Mouse (Mus musculus): ENCODE results near the gene Lsamp. TPM values are rescaled to one million over a fixed set of nuclear protein-coding genes. Genes with fewer than 3 reads are reported as not detected.

Lsamp gene
- polyA plus RNA-seq, 1 experiment from 2014 or later = 2.1 TPM

DNA sequence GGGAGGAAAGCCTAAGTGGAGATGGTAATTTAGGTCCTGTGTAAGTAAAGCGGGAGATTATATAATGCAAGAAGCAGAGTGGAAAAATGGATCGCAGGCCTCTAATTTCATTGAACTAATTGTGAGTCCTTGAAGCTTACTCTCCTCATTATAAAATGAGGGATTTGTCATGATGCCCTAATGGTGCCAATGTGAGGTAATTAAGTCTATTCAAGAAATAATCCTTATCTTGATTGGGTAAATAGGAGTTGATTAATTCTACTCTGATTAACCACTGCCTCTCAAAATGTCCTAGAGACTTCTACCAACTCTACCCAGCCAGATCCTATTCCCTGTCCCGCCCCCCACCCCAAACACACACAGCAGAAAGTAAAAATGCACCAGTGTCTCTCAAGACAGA lies 1802.5 kb downstream of the Lsamp start:
- ATAC-seq (ENCODE audit: insufficient number of reproducible peaks, insufficient read depth, low FRiP score, low read depth) = no peak
- 94% methylated on average over 3 of the region's 3 CpGs for WGBS
- no peaks in the 10 kb centered on the region for H3K9me3 ChIP-seq (ENCODE audit: control insufficient read depth, low read length)
- H3K9ac ChIP-seq (ENCODE audit: low read length) = no peak overlapping the region
- no peak overlapping the region for H3K4me2 ChIP-seq (ENCODE audit: low read length)
- no peaks in the 10 kb centered on the region for H3K36me3 ChIP-seq (ENCODE audit: control insufficient read depth, insufficient read depth, low read length)
- no peak overlapping the region; a peak in 1 of 4 replicates for H3K27ac ChIP-seq (replicated peaks in 1 of 2; ENCODE audit: control insufficient read depth in 1 of 2, insufficient read depth in 1 of 2, low read depth in 2 of 2, low read length in 2 of 2)
- H3K27me3 ChIP-seq (ENCODE audit: control insufficient read depth, insufficient read depth, low read length) = no peaks in the 10 kb centered on the region
- peaks cover 2 to 14% of the 10 kb centered on the region in 2 experiments; a peak in 3 of 4 replicates for H3K4me1 ChIP-seq (ENCODE audit: control insufficient read depth in 2 of 2, insufficient read depth in 2 of 2, low read length in 2 of 2)
- H3K4me3 ChIP-seq (ENCODE audit: control insufficient read depth in 1 of 2, insufficient read depth in 1 of 2, low read depth in 1 of 2, low read length in 2 of 2) = no peak overlapping the region

DNA sequence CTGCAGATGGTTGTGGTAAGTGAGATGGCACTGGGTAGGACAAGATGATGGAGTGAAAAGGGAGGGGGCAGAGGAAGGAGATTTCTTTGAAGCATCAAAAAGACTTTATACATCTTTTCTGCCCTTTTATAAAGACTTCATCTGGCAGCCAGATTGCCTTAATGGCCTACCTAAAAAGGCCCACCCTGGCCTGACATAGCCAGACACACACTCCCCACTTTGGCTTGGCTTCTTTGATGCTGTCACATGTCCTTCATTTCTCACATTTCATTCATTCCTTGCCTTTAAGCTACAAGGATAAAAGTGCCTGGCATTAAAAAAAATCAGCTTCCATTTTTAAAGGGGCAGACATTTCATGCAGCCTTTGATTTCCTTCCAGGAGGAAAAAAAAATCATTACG lies 1803.0 kb downstream of the Lsamp start:
- Histone ChIP-seq H3K27me3 (ENCODE audit: control insufficient read depth, insufficient read depth, low read length) (no peaks in the 10 kb centered on the region), H3K9ac (ENCODE audit: low read length) (no peak overlapping the region), H3K9me3 (ENCODE audit: control insufficient read depth, low read length) (no peaks in the 10 kb centered on the region), H3K4me3 (ENCODE audit: control insufficient read depth in 1 of 2, insufficient read depth in 1 of 2, low read depth in 1 of 2, low read length in 2 of 2) (no peak overlapping the region), H3K4me2 (ENCODE audit: low read length) (no peak overlapping the region), H3K27ac (replicated peaks in 1 of 2; ENCODE audit: control insufficient read depth in 1 of 2, insufficient read depth in 1 of 2, low read depth in 2 of 2, low read length in 2 of 2) (no peak overlapping the region; a peak in 1 of 4 replicates), H3K4me1 (ENCODE audit: control insufficient read depth in 2 of 2, insufficient read depth in 2 of 2, low read length in 2 of 2) (peaks cover 2 to 14% of the 10 kb centered on the region in 2 experiments; a peak in 3 of 4 replicates), H3K36me3 (ENCODE audit: control insufficient read depth, insufficient read depth, low read length) (no peaks in the 10 kb centered on the region)
- no peak for ATAC-seq (ENCODE audit: insufficient number of reproducible peaks, insufficient read depth, low FRiP score, low read depth)
- 50% methylated on average over 1 of the region's 1 CpGs for WGBS

DNA sequence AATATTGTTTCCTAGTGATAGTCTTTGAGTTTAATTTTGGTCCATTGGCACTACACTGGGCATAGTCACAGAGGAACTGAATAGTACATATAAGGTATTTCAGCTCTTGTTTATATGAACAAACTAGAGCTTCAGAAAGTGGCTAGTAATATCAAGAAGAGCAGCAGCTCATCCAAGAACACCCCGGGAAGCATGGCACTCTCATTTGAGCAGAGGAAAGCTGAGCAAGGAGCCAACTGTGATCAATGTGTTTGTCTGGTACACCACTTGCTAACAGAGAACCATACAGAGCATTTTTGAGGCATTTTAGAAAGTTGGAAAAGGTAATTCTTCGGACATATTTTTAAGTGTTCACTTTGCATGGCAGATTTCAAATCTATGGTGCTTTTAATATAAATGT lies 1805.9 kb downstream of the Lsamp start:
- Histone ChIP-seq H3K9ac (ENCODE audit: low read length) (no peak overlapping the region), H3K27ac (replicated peaks in 1 of 2; ENCODE audit: control insufficient read depth in 1 of 2, insufficient read depth in 1 of 2, low read depth in 2 of 2, low read length in 2 of 2) (no peak overlapping the region), H3K4me3 (ENCODE audit: control insufficient read depth in 1 of 2, insufficient read depth in 1 of 2, low read depth in 1 of 2, low read length in 2 of 2) (no peak overlapping the region), H3K4me1 (ENCODE audit: control insufficient read depth in 2 of 2, insufficient read depth in 2 of 2, low read length in 2 of 2) (peaks cover 2 to 14% of the 10 kb centered on the region in 2 experiments; a peak in 3 of 4 replicates), H3K27me3 (ENCODE audit: control insufficient read depth, insufficient read depth, low read length) (no peaks in the 10 kb centered on the region), H3K4me2 (ENCODE audit: low read length) (no peak overlapping the region), H3K36me3 (ENCODE audit: control insufficient read depth, insufficient read depth, low read length) (no peaks in the 10 kb centered on the region), H3K9me3 (ENCODE audit: control insufficient read depth, low read length) (no peaks in the 10 kb centered on the region)
- WGBS = 79% methylated on average over 2 of the region's 2 CpGs
- ATAC-seq (ENCODE audit: insufficient number of reproducible peaks, insufficient read depth, low FRiP score, low read depth) = no peak

DNA sequence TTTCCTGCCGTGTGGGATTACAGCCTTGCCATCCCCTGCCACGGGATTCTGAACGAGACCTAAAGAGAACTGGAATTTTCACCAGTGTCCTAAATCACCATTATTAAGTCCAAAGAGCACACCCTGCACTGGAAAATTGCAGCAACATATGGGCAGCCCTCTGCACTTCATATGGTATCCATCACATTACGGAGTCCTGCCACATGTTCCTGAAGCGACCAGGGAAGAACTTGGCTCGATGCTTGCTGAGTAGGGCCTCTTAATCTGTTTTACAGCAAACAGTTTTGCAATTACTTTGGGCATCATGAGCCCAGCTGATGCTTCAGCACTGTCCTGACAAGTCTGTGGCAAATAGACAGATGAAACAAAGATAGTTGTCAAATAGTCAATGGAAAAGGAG lies 1836.2 kb downstream of the Lsamp start:
- Histone ChIP-seq H3K9me3 (ENCODE audit: control insufficient read depth, low read length) (no peaks in the 10 kb centered on the region), H3K4me2 (ENCODE audit: low read length) (no peak overlapping the region), H3K4me3 (ENCODE audit: control insufficient read depth in 1 of 2, insufficient read depth in 1 of 2, low read depth in 1 of 2, low read length in 2 of 2) (no peak overlapping the region), H3K27me3 (ENCODE audit: control insufficient read depth, insufficient read depth, low read length) (no peaks in the 10 kb centered on the region), H3K27ac (replicated peaks in 1 of 2; ENCODE audit: control insufficient read depth in 1 of 2, insufficient read depth in 1 of 2, low read depth in 2 of 2, low read length in 2 of 2) (no peak overlapping the region), H3K36me3 (ENCODE audit: control insufficient read depth, insufficient read depth, low read length) (no peaks in the 10 kb centered on the region), H3K4me1 (ENCODE audit: control insufficient read depth in 2 of 2, insufficient read depth in 2 of 2, low read length in 2 of 2) (no peaks in the 10 kb centered on the region), H3K9ac (ENCODE audit: low read length) (no peak overlapping the region)
- 90% methylated on average over 6 of the region's 6 CpGs for WGBS
- no peak for ATAC-seq (ENCODE audit: insufficient number of reproducible peaks, insufficient read depth, low FRiP score, low read depth)

DNA sequence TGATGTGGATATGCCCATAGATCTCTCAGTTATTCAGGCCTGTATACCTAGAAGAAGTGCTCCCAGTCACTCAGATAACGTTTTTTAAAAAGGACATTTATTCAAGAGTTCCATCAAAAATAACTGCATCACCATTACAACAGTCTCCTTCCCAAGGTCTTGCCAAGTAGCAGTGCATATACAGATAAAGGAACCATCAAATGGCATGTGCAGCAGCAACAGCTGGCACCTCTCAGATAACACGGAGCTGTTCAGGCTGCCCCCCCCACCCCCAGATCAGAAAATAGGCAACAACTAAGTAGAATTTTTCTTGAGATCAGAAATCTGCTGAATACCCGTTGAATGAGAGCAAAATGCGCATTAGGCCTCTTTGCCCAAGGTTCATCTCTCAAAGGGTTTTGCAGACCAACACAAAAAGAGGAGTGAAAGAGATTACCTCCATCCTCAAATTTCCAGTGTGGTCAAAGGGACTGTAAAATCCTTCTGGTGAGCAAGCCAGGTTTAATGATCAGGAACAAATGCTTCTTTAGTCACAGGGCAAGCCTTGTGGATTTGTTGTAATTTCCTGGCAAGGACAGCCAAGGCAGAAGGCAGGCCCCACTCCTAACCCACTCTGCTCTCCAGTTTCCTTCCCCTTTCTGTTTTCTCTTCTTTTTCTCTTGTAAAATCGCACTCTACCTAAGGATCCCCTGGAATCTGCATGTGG lies 1842.9 kb downstream of the Lsamp start:
- H3K4me2 ChIP-seq (ENCODE audit: low read length) = no peak overlapping the region
- no peak overlapping the region for H3K4me3 ChIP-seq (ENCODE audit: control insufficient read depth in 1 of 2, insufficient read depth in 1 of 2, low read depth in 1 of 2, low read length in 2 of 2)
- ATAC-seq (ENCODE audit: insufficient number of reproducible peaks, insufficient read depth, low FRiP score, low read depth) = no peak
- H3K36me3 ChIP-seq (ENCODE audit: control insufficient read depth, insufficient read depth, low read length) = no peaks in the 10 kb centered on the region
- H3K27ac ChIP-seq (replicated peaks in 1 of 2; ENCODE audit: control insufficient read depth in 1 of 2, insufficient read depth in 1 of 2, low read depth in 2 of 2, low read length in 2 of 2) = no peak overlapping the region
- H3K27me3 ChIP-seq (ENCODE audit: control insufficient read depth, insufficient read depth, low read length) = no peaks in the 10 kb centered on the region
- WGBS = 58% methylated on average over 5 of the region's 5 CpGs
- no peaks in the 10 kb centered on the region for H3K9me3 ChIP-seq (ENCODE audit: control insufficient read depth, low read length)
- no peaks in the 10 kb centered on the region for H3K4me1 ChIP-seq (ENCODE audit: control insufficient read depth in 2 of 2, insufficient read depth in 2 of 2, low read length in 2 of 2)
- H3K9ac ChIP-seq (ENCODE audit: low read length) = no peak overlapping the region

DNA sequence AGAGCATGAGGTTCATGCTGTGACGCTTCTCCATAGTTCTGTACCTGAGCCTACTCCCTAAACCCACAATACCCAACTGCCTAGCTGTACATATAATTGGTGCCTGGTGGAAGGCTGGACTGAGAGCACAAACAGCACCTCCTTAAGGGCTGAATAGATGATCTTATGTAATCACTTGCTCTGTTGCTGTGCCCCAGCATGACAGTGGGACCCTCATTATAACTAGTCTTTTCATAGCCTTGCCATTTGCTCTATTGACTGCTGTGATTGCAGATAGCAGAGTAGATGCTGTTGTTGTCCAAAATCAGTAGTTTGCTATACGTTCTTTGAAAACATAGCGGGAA lies 1843.4 kb downstream of the Lsamp start:
- H3K9me3 ChIP-seq (ENCODE audit: control insufficient read depth, low read length) = no peaks in the 10 kb centered on the region
- no peak overlapping the region for H3K9ac ChIP-seq (ENCODE audit: low read length)
- H3K27me3 ChIP-seq (ENCODE audit: control insufficient read depth, insufficient read depth, low read length) = no peaks in the 10 kb centered on the region
- H3K4me3 ChIP-seq (ENCODE audit: control insufficient read depth in 1 of 2, insufficient read depth in 1 of 2, low read depth in 1 of 2, low read length in 2 of 2) = no peak overlapping the region
- H3K4me2 ChIP-seq (ENCODE audit: low read length) = no peak overlapping the region
- H3K36me3 ChIP-seq (ENCODE audit: control insufficient read depth, insufficient read depth, low read length) = no peaks in the 10 kb centered on the region
- H3K27ac ChIP-seq (replicated peaks in 1 of 2; ENCODE audit: control insufficient read depth in 1 of 2, insufficient read depth in 1 of 2, low read depth in 2 of 2, low read length in 2 of 2) = no peak overlapping the region
- no peaks in the 10 kb centered on the region for H3K4me1 ChIP-seq (ENCODE audit: control insufficient read depth in 2 of 2, insufficient read depth in 2 of 2, low read length in 2 of 2)
- no peak for ATAC-seq (ENCODE audit: insufficient number of reproducible peaks, insufficient read depth, low FRiP score, low read depth)
- whole genome bisulfite sequencing = 94% methylated on average over 3 of the region's 3 CpGs

DNA sequence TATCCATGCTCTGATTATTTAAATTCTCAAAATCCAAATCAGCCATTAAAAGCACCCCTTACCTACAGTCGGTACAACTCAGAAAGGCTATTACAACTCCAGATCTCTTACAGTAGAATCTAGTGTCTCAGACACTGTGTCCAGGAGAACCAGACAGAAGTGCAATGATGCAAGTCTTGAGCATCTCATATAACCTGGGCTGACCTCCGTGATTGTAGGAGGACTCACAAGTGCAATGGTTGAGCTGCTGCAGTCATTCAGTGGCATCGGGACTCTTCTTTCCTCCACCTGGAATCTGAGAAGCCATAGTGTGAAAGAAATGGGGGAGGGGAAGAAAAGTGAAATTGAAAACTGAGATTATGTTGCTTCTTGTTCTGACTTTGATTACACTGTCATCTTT lies 1850.5 kb downstream of the Lsamp start:
- WGBS = 68% methylated on average over 3 of the region's 3 CpGs
- Histone ChIP-seq H3K27me3 (ENCODE audit: control insufficient read depth, insufficient read depth, low read length) (no peaks in the 10 kb centered on the region), H3K4me2 (ENCODE audit: low read length) (no peak overlapping the region), H3K36me3 (ENCODE audit: control insufficient read depth, insufficient read depth, low read length) (no peaks in the 10 kb centered on the region), H3K9me3 (ENCODE audit: control insufficient read depth, low read length) (no peaks in the 10 kb centered on the region), H3K4me1 (ENCODE audit: control insufficient read depth in 2 of 2, insufficient read depth in 2 of 2, low read length in 2 of 2) (no peaks in the 10 kb centered on the region), H3K4me3 (ENCODE audit: control insufficient read depth in 1 of 2, insufficient read depth in 1 of 2, low read depth in 1 of 2, low read length in 2 of 2) (no peak overlapping the region), H3K9ac (ENCODE audit: low read length) (no peak overlapping the region), H3K27ac (replicated peaks in 1 of 2; ENCODE audit: control insufficient read depth in 1 of 2, insufficient read depth in 1 of 2, low read depth in 2 of 2, low read length in 2 of 2) (no peak overlapping the region)
- ATAC-seq (ENCODE audit: insufficient number of reproducible peaks, insufficient read depth, low FRiP score, low read depth) = no peak

DNA sequence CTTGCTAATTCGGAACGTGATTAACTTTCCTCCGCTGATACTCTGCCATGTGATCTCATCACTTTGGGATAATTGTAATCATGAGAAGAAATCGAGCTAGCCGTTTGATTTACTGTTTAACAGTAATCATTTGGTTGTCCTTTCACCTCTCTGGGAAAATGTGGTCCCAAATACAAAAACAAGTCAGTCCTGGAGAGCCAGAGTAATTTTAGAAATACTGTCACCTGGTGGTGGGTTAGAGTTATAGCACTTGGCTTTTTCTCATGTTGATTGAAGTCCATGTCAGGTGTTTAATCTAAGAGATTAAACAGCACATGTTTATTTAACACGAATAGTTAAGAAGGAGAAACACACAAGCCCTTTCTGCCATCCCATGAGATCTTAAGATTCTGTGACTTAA lies 1851.6 kb downstream of the Lsamp start:
- H3K27ac ChIP-seq (replicated peaks in 1 of 2; ENCODE audit: control insufficient read depth in 1 of 2, insufficient read depth in 1 of 2, low read depth in 2 of 2, low read length in 2 of 2) = no peak overlapping the region
- ATAC-seq (ENCODE audit: insufficient number of reproducible peaks, insufficient read depth, low FRiP score, low read depth) = no peak
- no peaks in the 10 kb centered on the region for H3K27me3 ChIP-seq (ENCODE audit: control insufficient read depth, insufficient read depth, low read length)
- no peaks in the 10 kb centered on the region for H3K4me1 ChIP-seq (ENCODE audit: control insufficient read depth in 2 of 2, insufficient read depth in 2 of 2, low read length in 2 of 2)
- no peak overlapping the region for H3K4me2 ChIP-seq (ENCODE audit: low read length)
- WGBS = 57% methylated on average over 6 of the region's 6 CpGs
- no peak overlapping the region for H3K9ac ChIP-seq (ENCODE audit: low read length)
- no peaks in the 10 kb centered on the region for H3K36me3 ChIP-seq (ENCODE audit: control insufficient read depth, insufficient read depth, low read length)
- H3K9me3 ChIP-seq (ENCODE audit: control insufficient read depth, low read length) = no peaks in the 10 kb centered on the region
- H3K4me3 ChIP-seq (ENCODE audit: control insufficient read depth in 1 of 2, insufficient read depth in 1 of 2, low read depth in 1 of 2, low read length in 2 of 2) = no peak overlapping the region

All from heart, embryonic 14.5 days (tissue).